Mouse (Mus musculus) lung, postnatal 25 days (tissue): ENCODE measurements around the gene Vat1l.

Experiments used
- DNase-seq: peaks from one replicate; pipeline ENCODE4 v3.0.0; 2022; ENCODE audit warnings: low spot score

The Vat1l gene

GRCm38 (mm10) chr8:114398326-114398725, 192.9 kb downstream of the Vat1l start:
- no peak for DNase-seq

GRCm38 (mm10) chr8:114399273-114399672, 193.9 kb downstream of the Vat1l start:
- no peak for DNase-seq

GRCm38 (mm10) chr8:114401679-114402078, 196.3 kb downstream of the Vat1l start:
- no peak for DNase-seq

- no peak for DNase-seq
Observed at GRCm38 (mm10) chr8:114411421-114411820, 206.0 kb downstream of the Vat1l start.

DNA sequence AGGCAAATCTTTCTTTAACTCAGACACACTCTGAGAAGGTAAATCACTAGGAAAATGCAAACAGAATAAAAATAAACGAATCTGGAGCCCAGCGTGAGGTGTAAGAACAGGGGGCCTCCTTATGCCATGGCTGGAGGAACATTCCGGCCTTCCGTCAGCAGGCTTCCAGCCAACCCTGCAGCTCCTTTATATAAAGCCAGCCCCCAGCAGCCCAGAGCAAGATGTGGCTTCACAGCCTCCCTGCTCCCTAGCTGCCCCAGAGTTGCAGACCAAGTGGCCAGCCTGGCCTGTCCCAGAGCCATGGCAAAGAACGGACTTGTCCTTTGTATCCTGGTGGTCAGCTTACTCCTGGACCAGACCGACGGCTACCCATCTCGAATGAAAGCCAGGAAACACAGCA, 212.4 kb downstream of the Vat1l start, which contains the start of gene Clec3a:
Gene Clec3a, plus strand, starts transcription at position 301 of the 400 bp plus-strand sequence.
- DNase-seq = no peak

DNA sequence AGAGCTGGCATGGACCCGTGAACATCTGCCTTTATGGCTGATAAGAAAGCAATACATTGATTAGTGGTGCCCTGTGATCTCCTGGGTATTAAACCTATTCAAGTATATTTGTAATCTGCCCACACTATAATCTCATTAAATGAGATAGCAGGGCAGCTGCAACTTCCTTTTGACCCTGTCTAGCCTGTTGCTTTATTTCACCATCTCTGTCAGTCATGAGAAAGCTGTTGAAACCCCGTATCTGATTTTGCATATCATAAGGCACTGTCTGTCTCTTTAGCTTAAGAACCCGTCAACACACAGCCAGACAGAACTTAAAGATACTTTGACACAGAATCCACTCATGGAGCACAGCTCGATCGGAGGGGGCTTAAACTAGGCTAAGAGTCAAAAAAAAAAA, 213.1 kb downstream of the Vat1l start:
- DNase-seq = no peak

DNA sequence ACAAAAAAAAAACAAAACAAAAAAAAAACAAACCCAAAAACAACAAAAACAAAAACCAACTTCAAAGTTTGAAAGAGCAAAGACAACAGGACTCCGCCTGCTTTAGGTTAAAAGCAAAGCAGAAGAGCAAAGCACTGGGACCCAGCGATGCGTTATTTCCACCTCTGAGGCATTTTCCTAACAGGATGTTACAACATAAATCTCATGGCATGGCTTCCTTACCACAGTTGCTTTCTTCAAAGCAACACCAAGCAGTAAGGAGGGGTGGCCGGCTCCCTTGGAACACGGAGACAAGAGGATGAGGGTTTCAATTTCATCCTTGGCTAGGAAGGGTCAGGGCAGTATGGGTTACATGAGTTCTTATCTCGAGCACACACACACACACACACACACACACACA, 213.5 kb downstream of the Vat1l start:
- DNase-seq = no peak

DNA sequence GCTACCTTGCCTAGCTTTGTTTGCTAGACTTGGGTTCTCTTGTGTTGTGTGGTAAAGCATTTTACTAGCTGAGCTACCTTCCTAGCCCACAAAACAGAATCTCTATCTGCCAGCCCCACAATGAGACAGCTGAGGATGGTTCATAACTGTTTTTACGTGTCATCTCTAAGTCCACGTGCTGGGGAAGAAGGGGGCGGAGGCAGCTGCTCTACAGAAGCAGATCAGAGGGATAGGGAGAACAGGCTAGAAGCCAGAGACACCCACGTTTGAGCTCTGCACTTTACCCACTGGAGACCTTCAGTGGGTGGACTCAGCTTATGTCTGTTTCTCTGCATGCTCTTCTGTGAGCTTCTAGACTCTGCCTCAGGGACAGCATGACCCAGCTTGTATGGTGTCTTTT, 216.1 kb downstream of the Vat1l start:
- no peak for DNase-seq
